Mouse (Mus musculus) spleen, adult 2 months (tissue): ENCODE data around the gene Abr. TPM values are rescaled to one million over a fixed set of nuclear protein-coding genes. Genes with fewer than 3 reads are reported as not detected.

ENCODE experiments used
- DNase-seq, 2 experiments: peaks; one replicate each; pipeline versions ENCODE4 v3.0.0 to v3.0.0-alpha.2; 2012 to 2021; ENCODE audit warnings: low spot score in 2 of 2, low read depth in 1 of 2
- H3K27ac ChIP-seq: fragments of 200-500 bp; 2 replicates; pipeline ENCODE4 v1.5.1; 2012; ENCODE audit warnings: low read length, inconsistent platforms; ENCODE audit not compliant: insufficient read depth
- H3K27me3 ChIP-seq: fragments of 200-500 bp; 2 replicates; pipeline ENCODE4 v1.6.1; 2012; ENCODE audit warnings: mild to moderate bottlenecking, moderate library complexity, low read length, inconsistent platforms; ENCODE audit not compliant: control insufficient read depth, insufficient read depth
- H3K36me3 ChIP-seq: fragments of 200-500 bp; 2 replicates; pipeline ENCODE4 v1.6.1; 2012; ENCODE audit warnings: mild to moderate bottlenecking, low read length, inconsistent platforms; ENCODE audit not compliant: control insufficient read depth, insufficient read depth
- H3K4me1 ChIP-seq: fragments of 200-500 bp; 2 replicates; pipeline ENCODE4 v1.6.1; 2011; ENCODE audit warnings: inconsistent platforms; ENCODE audit not compliant: control insufficient read depth, insufficient read depth, insufficient read length
- H3K4me3 ChIP-seq: fragments of 200-500 bp; 2 replicates; pipeline ENCODE4 v1.5.1; 2011; ENCODE audit warnings: mild to moderate bottlenecking, inconsistent platforms; ENCODE audit not compliant: insufficient read depth, insufficient read length; ENCODE audit errors: extremely low read depth
- CTCF ChIP-seq: fragments of 200-500 bp; IDR thresholded peaks from 2 replicates; pipeline ENCODE4 v1.5.1; 2011; ENCODE audit warnings: mild to moderate bottlenecking, inconsistent platforms; ENCODE audit not compliant: insufficient read depth, insufficient read length, insufficient replicate concordance; ENCODE audit errors: extremely low read depth
- POLR2A ChIP-seq: fragments of 200-500 bp; IDR thresholded peaks from 2 replicates; pipeline ENCODE4 v1.6.1; 2011; ENCODE audit warnings: low read depth, low read length, inconsistent platforms
- WGBS: fragments of 180-500 bp; shearing (Covaris S2); methylation state at CpG from one replicate; pipeline ENCODE4 v1.1.7; 2018; 5-methylcytosine and 5-hydroxymethylcytosine counted together
- polyA plus RNA-seq: library from polyadenylated mRNA; depleted of rRNA; stranded (reverse); fragments of >200 nt; gene quantifications from 2 replicates; pipeline ENCODE4 v1.2.3, GENCODE M21; 2012

The Abr gene
- polyA plus RNA-seq, 1 experiment, result 37.2 TPM

- peak in 1 of 2 experiments; percentile 55 for DNase-seq
- H3K4me1 ChIP-seq, result peaks cover 16% of the 10 kb centered on the region; the same call in 1 of the 2 replicates
- H3K27ac ChIP-seq, result peak overlapping the region; percentile 90
- TF ChIP-seq CTCF, result no peak
- peak; percentile 20 for TF ChIP-seq POLR2A
- H3K4me3 ChIP-seq, result peak overlapping the region; percentile 88
- WGBS, result 0% methylated on average over 58 of the region's 67 CpGs
- no peaks in the 10 kb centered on the region for H3K27me3 ChIP-seq
- no peaks in the 10 kb centered on the region for H3K36me3 ChIP-seq
Observed at GRCm38 (mm10) chr11:76494360-76495126, 127.6 kb downstream of the Abr start.

GRCm38 (mm10) chr11:76493811-76494274 lies 128.3 kb downstream of the Abr start:
- Histone ChIP-seq H3K36me3 (no peaks in the 10 kb centered on the region), H3K27me3 (no peaks in the 10 kb centered on the region), H3K4me1 (peaks cover 16% of the 10 kb centered on the region; the same call in 1 of the 2 replicates), H3K27ac (peak overlapping the region; percentile 90), H3K4me3 (peak overlapping the region; percentile 88)
- no peak for TF ChIP-seq CTCF
- TF ChIP-seq POLR2A, result no peak
- 18% methylated on average over 6 of the region's 6 CpGs for WGBS
- DNase-seq, result no peak

DNA sequence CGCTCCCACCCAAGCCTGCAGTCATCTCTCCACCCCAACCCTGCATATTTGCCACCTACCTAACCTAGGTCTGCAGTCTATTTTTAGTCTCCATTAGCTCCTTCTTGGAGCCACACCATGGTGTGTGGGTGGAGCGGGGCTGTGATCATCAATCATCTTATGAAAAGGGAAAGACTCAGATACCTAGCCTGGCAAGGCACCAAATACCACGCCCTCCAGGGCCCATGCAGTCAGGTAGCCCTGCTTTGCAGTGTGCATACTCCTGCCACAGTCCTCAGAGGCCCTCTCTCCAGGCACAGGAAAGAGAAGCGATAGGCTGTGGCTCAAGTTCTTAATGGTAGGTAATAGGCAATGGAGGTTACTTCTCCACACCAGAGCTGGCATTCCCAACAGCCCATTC lies 128.9 kb downstream of the Abr start:
- peak overlapping the region; percentile 88; the same call in 1 of the 2 replicates for H3K4me3 ChIP-seq
- H3K36me3 ChIP-seq, result no peaks in the 10 kb centered on the region
- H3K4me1 ChIP-seq, result peaks cover 16% of the 10 kb centered on the region; the same call in 1 of the 2 replicates
- no peaks in the 10 kb centered on the region for H3K27me3 ChIP-seq
- TF ChIP-seq POLR2A (no peak), CTCF (no peak)
- DNase-seq, result no peak
- 60% methylated on average over 4 of the region's 4 CpGs for WGBS
- no peak overlapping the region for H3K27ac ChIP-seq

DNA sequence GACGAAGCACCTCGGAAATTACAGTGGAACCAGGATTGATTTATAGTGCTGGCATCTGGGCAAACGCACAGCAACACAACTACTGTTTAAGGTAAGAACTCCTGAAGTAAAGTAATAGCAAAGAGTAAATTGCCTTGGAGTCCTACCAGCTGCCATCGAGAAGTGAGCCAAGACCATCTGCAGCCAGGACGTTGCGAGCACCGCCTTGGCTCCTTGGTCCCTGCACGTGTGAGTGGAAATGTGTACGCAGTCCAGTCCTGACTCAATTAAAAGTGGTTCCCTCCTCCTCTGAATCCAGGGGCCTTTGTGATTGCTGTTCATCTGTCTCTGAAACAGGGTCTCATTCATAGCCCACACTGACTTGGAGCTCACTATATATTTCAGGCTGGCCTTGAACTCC lies 130.3 kb downstream of the Abr start:
- Histone ChIP-seq H3K4me1 (peaks cover 16% of the 10 kb centered on the region; the same call in 1 of the 2 replicates), H3K36me3 (no peaks in the 10 kb centered on the region), H3K27ac (no peak overlapping the region), H3K4me3 (no peak overlapping the region), H3K27me3 (no peaks in the 10 kb centered on the region)
- WGBS, result 88% methylated on average over 9 of the region's 9 CpGs
- no peak for DNase-seq
- TF ChIP-seq POLR2A (no peak), CTCF (no peak)

DNA sequence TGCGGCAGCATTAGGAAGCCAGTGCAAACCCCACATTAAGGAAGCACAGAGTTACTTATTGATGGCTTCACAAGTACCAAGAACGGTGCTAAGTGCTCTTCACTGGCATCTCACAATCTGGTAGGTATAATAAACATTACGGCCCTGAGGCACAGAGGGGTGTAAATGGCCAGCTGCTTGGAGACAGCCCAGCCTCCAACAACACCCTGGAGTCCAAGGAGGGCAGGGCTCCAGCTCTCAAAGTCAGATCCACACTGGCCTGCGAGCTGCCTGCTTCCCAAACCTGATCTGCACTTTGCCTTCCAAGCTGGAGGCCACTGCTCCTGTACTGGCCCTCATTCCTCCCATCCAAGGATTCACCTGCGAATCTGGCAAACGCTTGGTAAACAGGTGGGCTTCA lies 132.7 kb downstream of the Abr start:
- H3K4me3 ChIP-seq, result no peak overlapping the region
- H3K27me3 ChIP-seq, result no peaks in the 10 kb centered on the region
- no peak for DNase-seq
- no peak for TF ChIP-seq CTCF
- TF ChIP-seq POLR2A, result no peak
- peaks cover 9% of the 10 kb centered on the region; the same call in 1 of the 2 replicates for H3K4me1 ChIP-seq
- 86% methylated on average over 6 of the region's 6 CpGs for WGBS
- peaks cover 2% of the 10 kb centered on the region; the same call in 1 of the 2 replicates for H3K36me3 ChIP-seq
- H3K27ac ChIP-seq, result no peak overlapping the region

- H3K4me1 ChIP-seq, result peaks cover 17% of the 10 kb centered on the region; the same call in 1 of the 2 replicates
Observed at GRCm38 (mm10) chr11:76487024-76487423, 135.1 kb downstream of the Abr start.

GRCm38 (mm10) chr11:76484033-76484432 lies 138.1 kb downstream of the Abr start:
- Histone ChIP-seq H3K27me3 (no peaks in the 10 kb centered on the region), H3K4me1 (peaks cover 32% of the 10 kb centered on the region; the same call in 1 of the 2 replicates), H3K27ac (peak overlapping the region; percentile 66; the same call in 1 of the 2 replicates), H3K36me3 (peaks cover 2% of the 10 kb centered on the region; the same call in 1 of the 2 replicates), H3K4me3 (no peak overlapping the region)
- WGBS, result 77% methylated on average over 2 of the region's 2 CpGs
- TF ChIP-seq CTCF (no peak), POLR2A (no peak)
- DNase-seq, result no peak

More at GRCm38 (mm10) chr11:76487024-76487423, 135.1 kb downstream of the Abr start:
- H3K27me3 ChIP-seq, result no peaks in the 10 kb centered on the region
- TF ChIP-seq POLR2A (no peak), CTCF (no peak)
- H3K27ac ChIP-seq, result no peak overlapping the region
- DNase-seq, result no peak
- peaks cover 2% of the 10 kb centered on the region; the same call in 1 of the 2 replicates for H3K36me3 ChIP-seq
- 77% methylated on average over 5 of the region's 5 CpGs for WGBS
- no peak overlapping the region for H3K4me3 ChIP-seq
